Mouse (Mus musculus): ENCODE results near the gene Wbp1l. TPM values are rescaled to one million over a fixed set of nuclear protein-coding genes. Genes with fewer than 3 reads are reported as not detected.

Wbp1l gene
- polyA plus RNA-seq, 1 experiment = 37.3 TPM

GRCm38 (mm10) chr19:46639053-46639452 lies 40.2 kb downstream of the Wbp1l start:
- no peaks in the 10 kb centered on the region; the same call in 1 of the 2 replicates for H3K4me1 ChIP-seq (ENCODE audit: control insufficient read depth, insufficient read depth, insufficient read length)
- TF ChIP-seq CTCF (IDR thresholded peaks at IDR 0.05; ENCODE audit: extremely low read depth, insufficient read depth, insufficient read length, insufficient replicate concordance) (no peak), POLR2A (IDR thresholded peaks at IDR 0.05; ENCODE audit: low read depth, low read length) (no peak)
- DNase-seq (ENCODE audit: low read depth in 1 of 2, low spot score in 2 of 2) = no peak
- H3K4me3 ChIP-seq (ENCODE audit: extremely low read depth, insufficient read depth, insufficient read length) = no peak overlapping the region
- no peak overlapping the region for H3K27ac ChIP-seq (ENCODE audit: insufficient read depth, low read length)
- no peaks in the 10 kb centered on the region for H3K27me3 ChIP-seq (ENCODE audit: control insufficient read depth, insufficient read depth, low read length)
- no peaks in the 10 kb centered on the region; the same call in 1 of the 2 replicates for H3K36me3 ChIP-seq (ENCODE audit: control insufficient read depth, insufficient read depth, low read length)

- WGBS = 82% methylated on average over 14 of the region's 14 CpGs
- H3K36me3 ChIP-seq (ENCODE audit: control insufficient read depth, insufficient read depth, low read length) = peaks cover 2% of the 10 kb centered on the region
- H3K4me3 ChIP-seq (ENCODE audit: extremely low read depth, insufficient read depth, insufficient read length) = no peak overlapping the region
- no peak for TF ChIP-seq CTCF (IDR thresholded peaks at IDR 0.05; ENCODE audit: extremely low read depth, insufficient read depth, insufficient read length, insufficient replicate concordance)
- no peak for TF ChIP-seq POLR2A (IDR thresholded peaks at IDR 0.05; ENCODE audit: low read depth, low read length)
- H3K27me3 ChIP-seq (ENCODE audit: control insufficient read depth, insufficient read depth, low read length) = no peaks in the 10 kb centered on the region
- no peak overlapping the region for H3K27ac ChIP-seq (ENCODE audit: insufficient read depth, low read length)
- DNase-seq (ENCODE audit: low read depth in 1 of 2, low spot score in 2 of 2) = no peak
- no peaks in the 10 kb centered on the region; the same call in 1 of the 2 replicates for H3K4me1 ChIP-seq (ENCODE audit: control insufficient read depth, insufficient read depth, insufficient read length)
Measured at GRCm38 (mm10) chr19:46639496-46639895, 40.6 kb downstream of the Wbp1l start.

GRCm38 (mm10) chr19:46640780-46641179 lies 41.9 kb downstream of the Wbp1l start:
- Histone ChIP-seq H3K27me3 (ENCODE audit: control insufficient read depth, insufficient read depth, low read length) (no peaks in the 10 kb centered on the region), H3K4me1 (ENCODE audit: control insufficient read depth, insufficient read depth, insufficient read length) (peaks cover 3% of the 10 kb centered on the region; the same call in 1 of the 2 replicates), H3K36me3 (ENCODE audit: control insufficient read depth, insufficient read depth, low read length) (peaks cover 8% of the 10 kb centered on the region), H3K4me3 (ENCODE audit: extremely low read depth, insufficient read depth, insufficient read length) (no peak overlapping the region), H3K27ac (ENCODE audit: insufficient read depth, low read length) (no peak overlapping the region; the same call in 1 of the 2 replicates)
- no peak for DNase-seq (ENCODE audit: low read depth in 1 of 2, low spot score in 2 of 2)
- TF ChIP-seq POLR2A (IDR thresholded peaks at IDR 0.05; ENCODE audit: low read depth, low read length) = no peak
- TF ChIP-seq CTCF (IDR thresholded peaks at IDR 0.05; ENCODE audit: extremely low read depth, insufficient read depth, insufficient read length, insufficient replicate concordance) = no peak
- WGBS = 91% methylated on average over 8 of the region's 8 CpGs

GRCm38 (mm10) chr19:46641420-46642085 lies 42.7 kb downstream of the Wbp1l start:
- DNase-seq (ENCODE audit: low read depth in 1 of 2, low spot score in 2 of 2) = no peak
- Histone ChIP-seq H3K4me1 (ENCODE audit: control insufficient read depth, insufficient read depth, insufficient read length) (peaks cover 3% of the 10 kb centered on the region; the same call in 1 of the 2 replicates), H3K4me3 (ENCODE audit: extremely low read depth, insufficient read depth, insufficient read length) (no peak overlapping the region), H3K27me3 (ENCODE audit: control insufficient read depth, insufficient read depth, low read length) (no peaks in the 10 kb centered on the region), H3K36me3 (ENCODE audit: control insufficient read depth, insufficient read depth, low read length) (peaks cover 8% of the 10 kb centered on the region), H3K27ac (ENCODE audit: insufficient read depth, low read length) (peak overlapping the region; percentile 36; the same call in 1 of the 2 replicates)
- WGBS = 66% methylated on average over 19 of the region's 19 CpGs
- no peak for TF ChIP-seq POLR2A (IDR thresholded peaks at IDR 0.05; ENCODE audit: low read depth, low read length)
- TF ChIP-seq CTCF (IDR thresholded peaks at IDR 0.05; ENCODE audit: extremely low read depth, insufficient read depth, insufficient read length, insufficient replicate concordance) = no peak

- H3K36me3 ChIP-seq (ENCODE audit: control insufficient read depth, insufficient read depth, low read length) = peaks cover 8% of the 10 kb centered on the region
- H3K4me1 ChIP-seq (ENCODE audit: control insufficient read depth, insufficient read depth, insufficient read length) = peaks cover 3% of the 10 kb centered on the region; the same call in 1 of the 2 replicates
- H3K27ac ChIP-seq (ENCODE audit: insufficient read depth, low read length) = no peak overlapping the region
- H3K27me3 ChIP-seq (ENCODE audit: control insufficient read depth, insufficient read depth, low read length) = no peaks in the 10 kb centered on the region
- WGBS = 92% methylated on average over 22 of the region's 22 CpGs
- TF ChIP-seq POLR2A (IDR thresholded peaks at IDR 0.05; ENCODE audit: low read depth, low read length) = no peak
- no peak for TF ChIP-seq CTCF (IDR thresholded peaks at IDR 0.05; ENCODE audit: extremely low read depth, insufficient read depth, insufficient read length, insufficient replicate concordance)
- H3K4me3 ChIP-seq (ENCODE audit: extremely low read depth, insufficient read depth, insufficient read length) = no peak overlapping the region
- no peak for DNase-seq (ENCODE audit: low read depth in 1 of 2, low spot score in 2 of 2)
Measured at GRCm38 (mm10) chr19:46642136-46642753, 43.4 kb downstream of the Wbp1l start.

GRCm38 (mm10) chr19:46643236-46643635 lies 44.4 kb downstream of the Wbp1l start:
- peaks cover 9% of the 10 kb centered on the region for H3K36me3 ChIP-seq (ENCODE audit: control insufficient read depth, insufficient read depth, low read length)
- TF ChIP-seq CTCF (IDR thresholded peaks at IDR 0.05; ENCODE audit: extremely low read depth, insufficient read depth, insufficient read length, insufficient replicate concordance) (no peak), POLR2A (IDR thresholded peaks at IDR 0.05; ENCODE audit: low read depth, low read length) (no peak)
- peaks cover 3% of the 10 kb centered on the region; the same call in 1 of the 2 replicates for H3K4me1 ChIP-seq (ENCODE audit: control insufficient read depth, insufficient read depth, insufficient read length)
- WGBS = 74% methylated on average over 5 of the region's 5 CpGs
- H3K4me3 ChIP-seq (ENCODE audit: extremely low read depth, insufficient read depth, insufficient read length) = no peak overlapping the region
- no peak for DNase-seq (ENCODE audit: low read depth in 1 of 2, low spot score in 2 of 2)
- no peaks in the 10 kb centered on the region for H3K27me3 ChIP-seq (ENCODE audit: control insufficient read depth, insufficient read depth, low read length)
- no peak overlapping the region for H3K27ac ChIP-seq (ENCODE audit: insufficient read depth, low read length)

Data from spleen, adult 2 months (tissue).